Mouse (Mus musculus) fat pad, adult 2 months (tissue): ENCODE measurements around the gene Inf2.

ENCODE experiments used
- DNase-seq: peaks from one replicate; pipeline ENCODE4 v3.0.0-alpha.2; 2011; ENCODE audit warnings: low read depth, low spot score; ENCODE audit errors: extremely low read depth

Gene Inf2

DNA sequence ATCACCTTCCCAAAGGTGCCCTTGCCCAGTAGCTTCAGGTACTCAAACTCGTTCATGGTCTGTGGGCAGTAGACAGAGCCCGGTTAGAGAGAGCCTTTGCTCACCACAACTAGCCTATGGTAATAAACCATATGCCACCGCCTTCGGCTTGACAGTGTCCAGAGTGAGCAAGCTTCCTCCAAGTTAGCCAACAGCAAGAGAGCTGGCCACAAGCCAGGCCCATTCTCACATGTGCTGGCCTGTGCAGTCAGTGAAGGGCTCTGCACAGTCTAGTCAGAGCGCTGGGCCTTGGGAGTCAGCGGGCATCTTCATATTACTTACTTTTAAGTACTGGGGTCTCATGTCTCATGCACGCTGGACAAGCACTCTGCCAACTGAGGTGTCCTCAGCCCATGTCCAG, 70.0 kb downstream of the Inf2 start:
- no peak for DNase-seq

- DNase-seq, result no peak
Measured at GRCm38 (mm10) chr12:112659109-112659508, 70.5 kb downstream of the Inf2 start.

GRCm38 (mm10) chr12:112660576-112661326, 72.2 kb downstream of the Inf2 start:
- DNase-seq, result no peak

DNA sequence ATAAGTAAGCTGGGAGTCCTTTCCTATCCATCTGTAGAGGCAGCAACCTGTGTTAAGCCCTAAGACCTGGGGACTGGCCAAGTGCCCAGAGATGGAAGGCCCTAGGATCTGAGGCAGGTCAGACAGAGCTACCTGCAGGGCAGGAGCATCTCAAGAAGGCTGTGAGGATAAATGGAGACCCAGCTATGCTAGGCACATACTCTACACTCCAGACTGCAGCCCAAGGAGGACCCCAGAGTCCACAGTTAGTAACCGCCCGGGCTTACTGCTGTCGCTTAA, 72.7 kb downstream of the Inf2 start:
- no peak for DNase-seq

GRCm38 (mm10) chr12:112661851-112662250, 73.3 kb downstream of the Inf2 start:
- no peak for DNase-seq

DNA sequence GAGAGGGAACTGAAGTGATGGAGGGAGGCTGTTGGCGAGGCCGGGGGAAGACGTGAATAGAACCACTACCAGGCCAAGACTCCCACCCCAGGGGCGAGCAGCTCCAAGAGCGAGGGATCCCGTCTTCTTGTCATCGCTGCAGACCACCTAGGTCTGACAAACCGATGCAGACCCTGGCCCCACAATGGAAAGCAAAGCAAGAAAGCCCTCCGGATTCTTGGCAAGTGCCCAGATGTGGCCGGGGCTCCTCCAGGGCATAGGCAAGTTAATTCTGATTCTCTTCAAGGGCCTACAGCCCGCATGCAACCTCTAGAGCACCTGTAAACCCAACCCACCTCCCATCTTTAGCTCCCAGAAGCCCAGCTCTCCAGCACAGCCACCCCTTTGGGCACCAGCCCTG, 74.7 kb downstream of the Inf2 start:
- DNase-seq, result no peak

GRCm38 (mm10) chr12:112663716-112664115, 75.1 kb downstream of the Inf2 start:
- no peak for DNase-seq

DNA sequence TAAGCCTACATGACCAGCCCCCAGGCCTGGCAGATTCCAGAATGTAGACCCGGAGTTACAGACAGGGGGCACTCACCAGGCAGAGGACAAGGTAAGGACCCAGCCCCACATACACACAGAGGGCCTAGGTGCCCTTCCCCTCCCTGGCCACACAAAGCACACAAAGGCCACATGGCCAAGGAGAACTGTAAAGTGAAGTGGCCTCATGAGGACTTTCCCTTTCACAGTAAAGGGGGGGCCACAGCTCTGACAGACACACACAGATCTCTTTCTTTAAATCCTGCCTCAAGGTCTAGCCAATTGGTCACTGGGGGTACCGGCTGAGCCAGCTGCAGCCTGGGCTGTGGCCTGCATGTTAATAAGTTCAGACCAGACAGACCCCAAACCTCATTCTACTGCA, 75.5 kb downstream of the Inf2 start:
- DNase-seq, result no peak

- no peak for DNase-seq
Measured at GRCm38 (mm10) chr12:112664656-112665055, 76.1 kb downstream of the Inf2 start.
